ENCODE assay signal across 27 mouse cellular contexts in genomic region chr17:87597721-87598120, GRCm38 (mm10). TPM values are rescaled to one million over a fixed set of nuclear protein-coding genes. Genes with fewer than 3 reads are reported as not detected.
"Had no signal": no experiment of that assay in that cellular context is flagged by ENCODE, and none has a peak within 500 bp of the region (broad histone marks: within the 10 kb centered on the region; RNA-seq: fewer than 3 reads in every experiment).

No protein-coding gene starts in this region.

- ATAC-seq: forebrain, embryonic 16.5 days; inflammation-experienced regulatory T-cells, adult 6 months; intestine, embryonic 15.5 days; intestine, postnatal 0 days had no signal

- H3K36me3 ChIP-seq: heart, embryonic 13.5 days; heart, embryonic 15.5 days; hindbrain, embryonic 10.5 days; hindbrain, embryonic 12.5 days; intestine, embryonic 15.5 days; limb, embryonic 10.5 days; limb, embryonic 12.5 days had no signal

- H3K4me3 ChIP-seq: gastrocnemius, adult 2 months; heart, adult 2 months; heart, embryonic 13.5 days; heart, embryonic 15.5 days; hindbrain, embryonic 10.5 days; hindbrain, embryonic 12.5 days; intestine, embryonic 15.5 days; layer of hippocampus, adult 2 months; left cerebral cortex, adult 2 months; limb, embryonic 10.5 days; limb, embryonic 12.5 days had no signal

- H3K4me2 ChIP-seq: heart, embryonic 11.5 days; heart, embryonic 13.5 days; heart, embryonic 15.5 days; hindbrain, embryonic 12.5 days; intestine, embryonic 15.5 days; limb, embryonic 12.5 days; liver, embryonic 11.5 days had no signal

- DNase-seq: gastrocnemius, adult 2 months; gastrocnemius, postnatal 10 days; gastrocnemius, postnatal 25 days; heart, adult 2 months; heart, postnatal 4 days; kidney, adult 18-20 months; kidney, adult 8-10 months; kidney, postnatal 10 days; kidney, postnatal 25 days; kidney, postnatal 4 days; liver had no signal

- H3K9ac ChIP-seq: heart, embryonic 13.5 days; heart, embryonic 15.5 days; hindbrain, embryonic 12.5 days; intestine, embryonic 15.5 days; limb, embryonic 12.5 days had no signal

- H3K9me3 ChIP-seq: heart, embryonic 13.5 days; heart, embryonic 15.5 days; hindbrain, embryonic 12.5 days; intestine, embryonic 15.5 days; limb, embryonic 10.5 days had no signal

- H3K4me1 ChIP-seq: heart, embryonic 13.5 days; heart, embryonic 15.5 days; hindbrain, embryonic 12.5 days had no signal

- H3K27ac ChIP-seq: gastrocnemius, adult 2 months; heart, adult 2 months; heart, embryonic 13.5 days; heart, embryonic 15.5 days; hindbrain, embryonic 10.5 days; hindbrain, embryonic 12.5 days; intestine, embryonic 15.5 days; layer of hippocampus, adult 2 months; left cerebral cortex, adult 2 months; limb, embryonic 10.5 days; limb, embryonic 12.5 days had no signal

- H3K27me3 ChIP-seq: heart, embryonic 13.5 days; heart, embryonic 15.5 days; hindbrain, embryonic 12.5 days; intestine, embryonic 15.5 days; limb, embryonic 12.5 days had no signal

RNA-seq across cellular contexts. Expression of gene Epcam, which starts 38.1 kb away (rescaled TPM):
- total RNA-seq: gastrocnemius, adult 2 months; gastrocnemius, postnatal 10 days; gastrocnemius, postnatal 25 days; heart, adult 2 months; heart, postnatal 25 days; heart, postnatal 4 days; left cerebral cortex, postnatal 36 days had no signal
